Comparison of ENCODE assay signal across 8 mouse cellular contexts in the genomic region with DNA sequence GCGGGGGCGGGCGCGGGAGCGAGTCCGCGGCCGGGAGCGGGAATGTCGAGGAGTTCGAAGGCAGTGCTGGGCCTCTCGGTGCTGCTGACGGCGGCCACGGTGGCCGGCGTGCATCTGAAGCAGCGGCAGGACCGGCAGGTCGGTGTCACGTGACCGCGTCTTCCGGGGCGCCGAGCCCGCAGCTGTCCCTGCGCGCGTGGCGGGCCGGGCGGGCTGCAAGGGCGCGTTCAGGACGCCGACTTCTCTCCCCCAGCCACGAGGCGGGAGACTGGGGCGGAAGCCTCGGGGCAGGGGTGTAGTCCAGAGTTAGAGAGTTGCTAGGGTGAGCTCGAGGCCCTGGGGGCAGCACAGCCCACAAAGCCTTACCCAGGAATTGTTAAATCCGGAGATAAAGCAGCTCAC. TPM values are rescaled to one million over a fixed set of nuclear protein-coding genes. Genes with fewer than 3 reads are reported as not detected.
DNase-seq lines count a peak whose midpoint lies in the region; ATAC-seq and TF ChIP-seq lines count a peak whose summit lies in the region.

No protein-coding gene starts in this region.

- H3K4me1 ChIP-seq in kidney, postnatal 0 days (replicated peaks; ENCODE audit: insufficient read depth, low read length): peaks cover 4% of the 10 kb centered on the region
- H3K4me1 ChIP-seq in CH12.LX (ENCODE audit: control insufficient read depth in 1 of 2, insufficient read depth in 2 of 2): peaks cover 6 to 26% of the 10 kb centered on the region in 2 experiments; a peak in 3 of 4 replicates

- no peak for TF ChIP-seq EP300 in CH12.LX (IDR thresholded peaks at IDR 0.05; ENCODE audit: low read length)

- ATAC-seq in kidney, postnatal 0 days (replicated peaks; ENCODE audit: low FRiP score, low read depth): peak; percentile 83
- peak; percentile 70 for ATAC-seq in granulocyte monocyte progenitor cell, adult 5-6 weeks (replicated peaks; ENCODE audit: poor library complexity, severe bottlenecking)

- peak overlapping the region; percentile 68 for H3K4me2 ChIP-seq in kidney, postnatal 0 days (ENCODE audit: low read length)
- peak overlapping the region; percentile 98; the same call in 1 of the 2 replicates for H3K4me2 ChIP-seq in CH12.LX (ENCODE audit: insufficient read depth, low read depth, poor library complexity, severe bottlenecking)

- dilution Hi-C loops in CH12.LX (cut with MboI; ENCODE audit: extremely low pct_ligation_motif_present, extremely low pct_unique_long_range_greater_than_20kb, low sequenced_read_pairs): no loop called here

- in situ Hi-C loops in CH12.LX (cut with MboI; ENCODE audit: low pct_ligation_motif_present, low pct_unique_long_range_greater_than_20kb, low sequenced_read_pairs): no loop called here

- no peaks in the 10 kb centered on the region for H3K27me3 ChIP-seq in kidney, postnatal 0 days (ENCODE audit: insufficient read depth, low read length)
- no peaks in the 10 kb centered on the region for H3K27me3 ChIP-seq in CH12.LX (replicated peaks)

- TF ChIP-seq RAD21 in CH12.LX (IDR thresholded peaks at IDR 0.05; ENCODE audit: low read depth, low read length): no peak

- H3K27ac ChIP-seq in kidney, postnatal 0 days: peak overlapping the region; percentile 96
- H3K27ac ChIP-seq in CH12.LX (ENCODE audit: insufficient read depth, low read depth) (peak overlapping the region; percentile 62), macrophage (peak overlapping the region; percentile 91)

- H3K36me3 ChIP-seq in kidney, postnatal 0 days (ENCODE audit: insufficient read depth, low read length): peaks cover 8% of the 10 kb centered on the region; the same call in 1 of the 2 replicates
- peaks cover 7 to 17% of the 10 kb centered on the region in 2 experiments for H3K36me3 ChIP-seq in CH12.LX (replicated peaks in 1 of 2; ENCODE audit: control insufficient read depth in 1 of 2, insufficient read depth in 1 of 2, low read length in 1 of 2)
- H3K36me3 ChIP-seq in macrophage (ENCODE audit: inconsistent target): peaks cover 9% of the 10 kb centered on the region

- no peak for DNase-seq in kidney, postnatal 0 days (ENCODE audit: low spot score)
- no peak for DNase-seq in kidney, postnatal 4 days
- DNase-seq in CH12.LX (ENCODE audit: extremely low read depth): peak; percentile 71
- DNase-seq in c-Kit-negative CD71-positive TER-119-positive erythroid progenitor cells, embryonic 14.5 days (ENCODE audit: low read depth, low spot score): peak; percentile 54
- peak; percentile 44 for DNase-seq in telencephalon, adult 2 months (ENCODE audit: low read depth, low spot score)
- DNase-seq in lung, postnatal 4 days: no peak

- peak; percentile 53; the same call in 1 of the 2 replicates for TF ChIP-seq POLR2A in CH12.LX (IDR thresholded peaks at IDR 0.05; ENCODE audit: low read depth, low read length)

- peak overlapping the region; percentile 82 for H3K9ac ChIP-seq in kidney, postnatal 0 days (ENCODE audit: low read depth, low read length)
- H3K9ac ChIP-seq in CH12.LX (ENCODE audit: insufficient read depth, low read depth): peak overlapping the region; percentile 81

- H3K79me2 ChIP-seq in CH12.LX (replicated peaks; ENCODE audit: control insufficient read depth, extremely low read depth, insufficient read depth, poor library complexity, severe bottlenecking): peaks cover 19% of the 10 kb centered on the region
- H3K79me2 ChIP-seq in macrophage (ENCODE audit: inconsistent target): peaks cover 47% of the 10 kb centered on the region

- no peak for TF ChIP-seq CTCF in kidney, postnatal 0 days (IDR thresholded peaks at IDR 0.05; ENCODE audit: low read depth)
- TF ChIP-seq CTCF in CH12.LX (conservative IDR thresholded peaks at IDR 0.05 in 1 of 2, IDR thresholded peaks at IDR 0.05 in 1 of 2; ENCODE audit: low read depth in 2 of 2, low read length in 2 of 2): no peak

- peak overlapping the region; percentile 89 for H3K4me3 ChIP-seq in kidney, postnatal 0 days (replicated peaks; ENCODE audit: low read depth, low read length)
- H3K4me3 ChIP-seq in CH12.LX (replicated peaks in 1 of 3; ENCODE audit: low read depth in 2 of 3, low read length in 2 of 3, poor library complexity in 1 of 3): peak overlapping the region; percentile 75 to 92 (median 80)
- H3K4me3 ChIP-seq in macrophage (ENCODE audit: inconsistent target): peak overlapping the region; percentile 85

- H3K9me3 ChIP-seq in kidney, postnatal 0 days (replicated peaks; ENCODE audit: low read length): no peaks in the 10 kb centered on the region
- no peaks in the 10 kb centered on the region for H3K9me3 ChIP-seq in CH12.LX (replicated peaks; ENCODE audit: low read length)

- under 1% methylated on average over 35 of the region's 43 CpGs for WGBS in kidney, postnatal 0 days
- WGBS in macrophage (ENCODE audit: missing documents): under 1% methylated on average over 43 of the region's 43 CpGs

TF ChIP-seq in CH12.LX, 34 proteins besides CTCF, POLR2A, EP300 and RAD21:
- TF ChIP-seq ZKSCAN1 (IDR thresholded peaks at IDR 0.05; ENCODE audit: borderline replicate concordance, low read depth, low read length) (no peak), MXI1 (IDR thresholded peaks at IDR 0.05; ENCODE audit: low read depth, low read length) (peak; percentile 90), USF2 (conservative IDR thresholded peaks at IDR 0.05; ENCODE audit: low read depth, low read length) (peak; percentile 81), SIN3A (IDR thresholded peaks at IDR 0.05; ENCODE audit: low read length) (0 out of 2 replicates have a peak, but pooled peaks have one; percentile 53), IRF4 (IDR thresholded peaks at IDR 0.05; ENCODE audit: low read depth, low read length) (no peak), RCOR1 (conservative IDR thresholded peaks at IDR 0.05; ENCODE audit: low read depth, low read length) (no peak), TCF12 (IDR thresholded peaks at IDR 0.05; ENCODE audit: low read depth, low read length) (peak; percentile 8; the same call in 1 of the 2 replicates), POLR2AphosphoS2 (IDR thresholded peaks at IDR 0.05; ENCODE audit: low read depth, low read length) (no peak), CHD2 (IDR thresholded peaks at IDR 0.05; ENCODE audit: low read length) (no peak; the same call in 1 of the 2 replicates), USF1 (IDR thresholded peaks at IDR 0.05; ENCODE audit: low read depth, low read length) (peak; percentile 90), MAX (IDR thresholded peaks at IDR 0.05; ENCODE audit: low read length) (peak; percentile 53), UBTF (IDR thresholded peaks at IDR 0.05; ENCODE audit: low read depth, low read length) (0 out of 2 replicates have a peak, but pooled peaks have one; percentile 47), MEF2A (IDR thresholded peaks at IDR 0.05; ENCODE audit: borderline replicate concordance, low read depth, low read length) (0 out of 2 replicates have a peak, but pooled peaks have one; percentile 15), BHLHE40 (IDR thresholded peaks at IDR 0.05; ENCODE audit: low read depth, low read length) (peak; percentile 93), MYC (IDR thresholded peaks at IDR 0.05; ENCODE audit: low read depth, low read length) (peak; percentile 77), ZNF384 (IDR thresholded peaks at IDR 0.05; ENCODE audit: low read depth, low read length) (no peak), ELF1 (IDR thresholded peaks at IDR 0.05; ENCODE audit: low read depth, low read length) (peak; percentile 22; the same call in 1 of the 2 replicates), HCFC1 (IDR thresholded peaks at IDR 0.05; ENCODE audit: low read depth, low read length) (peak; percentile 49; the same call in 1 of the 2 replicates)

RNA-seq across cellular contexts. Expression of a gene that starts 0.2 kb away (rescaled TPM):
- 3.2 and 3.3 TPM in 2 replicates for polyA plus RNA-seq in kidney, postnatal 0 days (2015; fragmentation: Nextera tagmentation; extraction: Ambion mirVana)
- total RNA-seq in CH12.LX (2012; rRNA removed): not detected in 2 replicates
- not detected in 2 replicates for total RNA-seq in CH12.LX (2014; rRNA removed)
- 12.3 and 14.5 TPM in 2 replicates for polyA plus RNA-seq in CH12.LX (2012; ENCODE audit: insufficient read length, low read depth)
- not detected in 2 replicates for total RNA-seq in granulocyte monocyte progenitor cell, adult 5-6 weeks (2014; fragmentation: Nextera tagmentation)
- not detected in 2 replicates for total RNA-seq in granulocyte monocyte progenitor cell, adult 5-6 weeks (2017)
- 10 to 100 TPM in 1 of 26 experiments, 1 to 10 TPM in 2, under 1 TPM in 1, not detected in 22; 0.90 to 13.4 (median 8.5) TPM for total RNA-seq in macrophage (2018; cell fraction: chromatin; rRNA removed)
- not detected for total RNA-seq in macrophage (2018; cell fraction: cytosol; rRNA removed)
- 10 to 100 TPM in 1 of 26 experiments, 1 to 10 TPM in 2, not detected in 23; 1.7 to 13.6 (median 5.6) TPM for total RNA-seq in macrophage (2018; cell fraction: nucleus; rRNA removed)
- 11.6 TPM in 1 of 3 replicates, not detected in the others for polyA plus RNA-seq in macrophage (2018)

RNA-seq across cellular contexts. Expression of a gene that starts 0.2 kb away (rescaled TPM):
- 36.5 and 37.5 TPM in 2 replicates for polyA plus RNA-seq in kidney, postnatal 0 days (2015; fragmentation: Nextera tagmentation; extraction: Ambion mirVana)
- total RNA-seq in CH12.LX (2012; rRNA removed) (25.7 and 30.9 TPM in 2 replicates), CH12.LX (2014; rRNA removed) (24.3 and 25.9 TPM in 2 replicates)
- polyA plus RNA-seq in CH12.LX (2012; ENCODE audit: insufficient read length, low read depth) (54.4 and 56.2 TPM in 2 replicates), macrophage (2018) (23.5 to 36.0 TPM (median 28.7 TPM) in 3 replicates)
- 62.8 and 84.3 TPM in 2 replicates for total RNA-seq in granulocyte monocyte progenitor cell, adult 5-6 weeks (2014; fragmentation: Nextera tagmentation)
- 37.3 and 37.9 TPM in 2 replicates for total RNA-seq in granulocyte monocyte progenitor cell, adult 5-6 weeks (2017)
- total RNA-seq in macrophage (2018; cell fraction: chromatin; rRNA removed): 10 to 100 TPM in 23 of 26 experiments, 1 to 10 TPM in 3; 8.1 to 91.6 (median 41.1) TPM
- 10 to 100 TPM in 25 of 26 experiments, 1 to 10 TPM in 1; 9.7 to 38.1 (median 30.1) TPM for total RNA-seq in macrophage (2018; cell fraction: cytosol; rRNA removed)
- 10 to 100 TPM in 25 of 26 experiments, 1 to 10 TPM in 1; 9.7 to 82.4 (median 35.2) TPM for total RNA-seq in macrophage (2018; cell fraction: nucleus; rRNA removed)

RNA-seq across cellular contexts. Expression of a gene that starts 37.1 kb away (rescaled TPM):
- 1.2 and 1.8 TPM in 2 replicates for polyA plus RNA-seq in kidney, postnatal 0 days (2015; fragmentation: Nextera tagmentation; extraction: Ambion mirVana)
- not detected in 2 replicates for total RNA-seq in CH12.LX (2012; rRNA removed)
- total RNA-seq in CH12.LX (2014; rRNA removed): not detected in 2 replicates
- not detected in 2 replicates for polyA plus RNA-seq in CH12.LX (2012; ENCODE audit: insufficient read length, low read depth)
- total RNA-seq in granulocyte monocyte progenitor cell, adult 5-6 weeks (2014; fragmentation: Nextera tagmentation): not detected in 2 replicates
- total RNA-seq in granulocyte monocyte progenitor cell, adult 5-6 weeks (2017): not detected in 2 replicates
- total RNA-seq in macrophage (2018; cell fraction: chromatin; rRNA removed): not detected
- under 1 TPM in 1 of 26 experiments, not detected in 25; 0.05 TPM for total RNA-seq in macrophage (2018; cell fraction: cytosol; rRNA removed)
- not detected for total RNA-seq in macrophage (2018; cell fraction: nucleus; rRNA removed)
- not detected in 3 replicates for polyA plus RNA-seq in macrophage (2018)

Comparison
In these comparisons a context has a peak if more than half of its experiments do, and no peak if none do; other contexts are left out.
1. DNase-seq: peak in CH12.LX (single experiment), c-Kit-negative CD71-positive TER-119-positive erythroid progenitor cells, embryonic 14.5 days (single experiment) and telencephalon, adult 2 months (single experiment); none in kidney, postnatal 0 days (single experiment), kidney, postnatal 4 days (0 of 2) and lung, postnatal 4 days (0 of 2).
2. Peak in every context shown above with its lines, with median percentiles within 50 percentile points of each other: H3K27ac ChIP-seq and H3K4me3 ChIP-seq.